Mouse (Mus musculus) CH12.LX (cell line): ENCODE measurements at regions not wholly inside any gene's neighbourhood (a gene's known extent, or its start where the extent isn't known, plus 50 kb on each side); places are given as distances from the start of the nearest gene placed in this dataset.

ENCODE experiments used
- DNase-seq: peaks from one replicate; pipeline ENCODE4 v3.0.0-alpha.2; 2013; ENCODE audit errors: extremely low read depth
- H3K27ac ChIP-seq: 2 replicates; pipeline ENCODE4 v1.5.1; 2012; ENCODE audit warnings: low read depth, mild to moderate bottlenecking, control low read depth, moderate library complexity; ENCODE audit not compliant: insufficient read depth
- H3K27me3 ChIP-seq: replicated peaks from 2 replicates; pipeline ENCODE3; 2012; ENCODE audit warnings: inconsistent platforms
- H3K36me3 ChIP-seq, 2 experiments: replicated peaks in 1 of 2; 2 replicates each; pipeline versions ENCODE3 to v1.6.1; 2012; ENCODE audit warnings: inconsistent platforms in 1 of 2, low read length in 1 of 2, mild to moderate bottlenecking in 1 of 2, mixed read lengths in 1 of 2, moderate library complexity in 1 of 2; ENCODE audit not compliant: control insufficient read depth in 1 of 2, insufficient read depth in 1 of 2
- H3K4me1 ChIP-seq, 2 experiments: 2 replicates each; pipeline ENCODE4 v1.6.1; 2012; ENCODE audit warnings: inconsistent platforms in 1 of 2, moderate library complexity in 1 of 2; ENCODE audit not compliant: insufficient read depth in 2 of 2, control insufficient read depth in 1 of 2
- H3K4me2 ChIP-seq: 2 replicates; pipeline ENCODE4 v1.6.1; 2012; ENCODE audit warnings: low read depth, mild to moderate bottlenecking, control low read depth; ENCODE audit not compliant: poor library complexity, insufficient read depth, severe bottlenecking
- H3K4me3 ChIP-seq, 3 experiments: fragments of 150-350 bp in 1 of 3; sonication (generic) in 1 of 3; replicated peaks in 1 of 3; 2 replicates each; pipeline versions ENCODE3 to v1.5.1; 2011 to 2012; ENCODE audit warnings: low read depth in 2 of 3, low read length in 2 of 3, mild to moderate bottlenecking in 2 of 3, moderate library complexity in 2 of 3, control low read depth in 1 of 3, improper control_type of control experiment in 1 of 3, inconsistent platforms in 1 of 3, mixed read lengths in 1 of 3; ENCODE audit not compliant: poor library complexity in 1 of 3
- H3K79me2 ChIP-seq: replicated peaks from 2 replicates; pipeline ENCODE4 v1.6.1; 2012; ENCODE audit warnings: mild to moderate bottlenecking, moderate library complexity; ENCODE audit not compliant: control insufficient read depth, poor library complexity, insufficient read depth, severe bottlenecking; ENCODE audit errors: extremely low read depth
- H3K9ac ChIP-seq: 2 replicates; pipeline ENCODE4 v1.6.1; 2012; ENCODE audit warnings: low read depth, mild to moderate bottlenecking, control low read depth, moderate library complexity; ENCODE audit not compliant: insufficient read depth
- H3K9me3 ChIP-seq: replicated peaks from 2 replicates; pipeline ENCODE3; 2012; ENCODE audit warnings: low read length, inconsistent platforms, mixed read lengths
- CHD1 ChIP-seq: IDR thresholded peaks from 2 replicates; pipeline ENCODE4 v1.6.1; 2012; ENCODE audit warnings: low read depth, low read length, improper control_type of control experiment, inconsistent platforms
- CHD2 ChIP-seq: IDR thresholded peaks from 2 replicates; pipeline ENCODE4 v1.6.1; 2011; ENCODE audit warnings: low read length, improper control_type of control experiment
- CTCF ChIP-seq, 2 experiments: IDR thresholded peaks in 1 of 2; conservative IDR thresholded peaks in 1 of 2; 2 replicates each; pipeline ENCODE4 v1.5.1; 2011 to 2012; ENCODE audit warnings: low read depth in 2 of 2, low read length in 2 of 2, improper control_type of control experiment in 1 of 2, inconsistent platforms in 1 of 2, mild to moderate bottlenecking in 1 of 2, moderate library complexity in 1 of 2
- E2F4 ChIP-seq: IDR thresholded peaks from 2 replicates; pipeline ENCODE4 v1.6.1; 2011; ENCODE audit warnings: low read depth, low read length, improper control_type of control experiment; ENCODE audit not compliant: insufficient replicate concordance
- ELF1 ChIP-seq: IDR thresholded peaks from 2 replicates; pipeline ENCODE4 v1.6.1; 2014; ENCODE audit warnings: low read depth, mild to moderate bottlenecking, inconsistent platforms, low read length, improper control_type of control experiment
- EP300 ChIP-seq: IDR thresholded peaks from 2 replicates; pipeline ENCODE4 v1.6.1; 2011; ENCODE audit warnings: low read length, improper control_type of control experiment
- HCFC1 ChIP-seq: IDR thresholded peaks from 2 replicates; pipeline ENCODE4 v1.6.1; 2012; ENCODE audit warnings: low read depth, mild to moderate bottlenecking, inconsistent platforms, low read length, improper control_type of control experiment
- JUN ChIP-seq: IDR thresholded peaks from 2 replicates; pipeline ENCODE4 v1.6.1; 2011; ENCODE audit warnings: low read depth, mild to moderate bottlenecking, low read length, improper control_type of control experiment, moderate library complexity; ENCODE audit not compliant: insufficient read depth
- JUND ChIP-seq: conservative IDR thresholded peaks from 2 replicates; pipeline ENCODE4 v1.6.1; 2011; ENCODE audit warnings: low read depth, low read length, improper control_type of control experiment
- KAT2A ChIP-seq: IDR thresholded peaks from 2 replicates; pipeline ENCODE4 v1.6.1; 2012; ENCODE audit warnings: low read length, improper control_type of control experiment, inconsistent platforms; ENCODE audit not compliant: insufficient replicate concordance
- MAX ChIP-seq: IDR thresholded peaks from 2 replicates; pipeline ENCODE4 v1.6.1; 2011; ENCODE audit warnings: low read length, improper control_type of control experiment
- MAZ ChIP-seq: IDR thresholded peaks from 2 replicates; pipeline ENCODE4 v1.6.1; 2012; ENCODE audit warnings: low read depth, mild to moderate bottlenecking, inconsistent platforms, low read length, improper control_type of control experiment, moderate library complexity
- MYC ChIP-seq: IDR thresholded peaks from 2 replicates; pipeline ENCODE4 v1.6.1; 2011; ENCODE audit warnings: low read depth, mild to moderate bottlenecking, improper control_type of control experiment, low read length
- NRF1 ChIP-seq: IDR thresholded peaks from 2 replicates; pipeline ENCODE4 v1.6.1; 2014; ENCODE audit warnings: low read depth, mild to moderate bottlenecking, inconsistent platforms, low read length, improper control_type of control experiment, moderate library complexity
- POLR2A ChIP-seq: IDR thresholded peaks from 2 replicates; pipeline ENCODE4 v1.6.1; 2011; ENCODE audit warnings: low read depth, mild to moderate bottlenecking, improper control_type of control experiment, low read length
- POLR2AphosphoS2 ChIP-seq: IDR thresholded peaks from 2 replicates; pipeline ENCODE4 v1.6.1; 2011; ENCODE audit warnings: low read depth, low read length, improper control_type of control experiment
- RAD21 ChIP-seq: IDR thresholded peaks from 2 replicates; pipeline ENCODE4 v1.6.1; 2011; ENCODE audit warnings: low read depth, mild to moderate bottlenecking, low read length, improper control_type of control experiment, moderate library complexity
- RCOR1 ChIP-seq: conservative IDR thresholded peaks from 2 replicates; pipeline ENCODE4 v1.6.1; 2012; ENCODE audit warnings: low read depth, mild to moderate bottlenecking, inconsistent platforms, low read length, improper control_type of control experiment
- SIN3A ChIP-seq: IDR thresholded peaks from 2 replicates; pipeline ENCODE4 v1.6.1; 2012; ENCODE audit warnings: low read length, improper control_type of control experiment, inconsistent platforms
- SMC3 ChIP-seq: IDR thresholded peaks from 2 replicates; pipeline ENCODE4 v1.6.1; 2011; ENCODE audit warnings: low read depth, low read length, improper control_type of control experiment
- USF1 ChIP-seq: IDR thresholded peaks from 2 replicates; pipeline ENCODE4 v1.6.1; 2014; ENCODE audit warnings: low read depth, mild to moderate bottlenecking, inconsistent platforms, low read length, improper control_type of control experiment
- USF2 ChIP-seq: conservative IDR thresholded peaks from 2 replicates; pipeline ENCODE4 v1.6.1; 2011; ENCODE audit warnings: low read depth, low read length, improper control_type of control experiment
- ZC3H11A ChIP-seq: IDR thresholded peaks from 2 replicates; pipeline ENCODE4 v1.6.1; 2012; ENCODE audit warnings: low read depth, mild to moderate bottlenecking, inconsistent platforms, low read length, improper control_type of control experiment
- ZKSCAN1 ChIP-seq: IDR thresholded peaks from 2 replicates; pipeline ENCODE4 v1.6.1; 2012; ENCODE audit warnings: low read depth, inconsistent platforms, low read length, improper control_type of control experiment, borderline replicate concordance
- ZMIZ1 ChIP-seq: IDR thresholded peaks from 2 replicates; pipeline ENCODE4 v1.6.1; 2012; ENCODE audit warnings: low read depth, mild to moderate bottlenecking, inconsistent platforms, low read length, improper control_type of control experiment
- ZNF384 ChIP-seq: IDR thresholded peaks from 2 replicates; pipeline ENCODE4 v1.6.1; 2012; ENCODE audit warnings: low read depth, low read length, improper control_type of control experiment, inconsistent platforms
- dilution Hi-C: fragments of 300-500 bp; cut with MboI; formaldehyde crosslinking; loops from 2 replicates; pipeline ENCODE4 v1.14.3; 2020; ENCODE audit warnings: low sequenced_read_pairs; ENCODE audit not compliant: extremely low pct_unique_long_range_greater_than_20kb, extremely low pct_ligation_motif_present
- in situ Hi-C: fragments of 300-500 bp; cut with MboI; formaldehyde crosslinking; loops from 3 replicates; pipeline ENCODE4 v1.14.3; 2019; ENCODE audit warnings: low sequenced_read_pairs, low pct_ligation_motif_present, low pct_unique_long_range_greater_than_20kb, mixed read lengths

DNA sequence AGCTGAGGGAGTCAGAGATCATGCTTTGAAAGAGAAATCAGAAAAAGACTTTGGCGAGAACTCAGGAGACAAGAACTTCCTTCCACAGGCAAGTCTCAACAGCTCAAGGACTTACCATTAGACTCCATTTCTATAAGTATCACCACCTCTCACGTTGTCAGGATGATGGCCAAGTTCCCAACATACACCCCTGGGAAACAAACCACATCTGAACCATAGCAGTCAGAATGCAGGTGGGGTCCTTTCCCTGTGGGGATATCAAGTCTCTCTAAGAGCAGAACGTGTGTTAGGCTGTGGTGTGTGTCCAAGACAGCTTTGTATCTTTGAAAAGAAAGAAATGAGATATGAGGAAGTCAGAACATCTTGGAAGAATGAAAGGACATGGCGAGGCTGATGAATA lies 118.6 kb downstream of the Nxnl2 start:
- no peaks in the 10 kb centered on the region for H3K79me2 ChIP-seq
- no peak overlapping the region for H3K27ac ChIP-seq
- DNase-seq, result no peak
- peaks cover 13% of the 10 kb centered on the region for H3K9me3 ChIP-seq
- TF ChIP-seq JUN (no peak), CTCF (conservative IDR thresholded peaks at IDR 0.05 in 1 of 2, IDR thresholded peaks at IDR 0.05 in 1 of 2; ENCODE audit: low read depth in 2 of 2, low read length in 2 of 2) (no peak), EP300 (no peak), CHD2 (no peak), HCFC1 (no peak), NRF1 (no peak), USF2 (no peak), RCOR1 (no peak), ZKSCAN1 (no peak), ZC3H11A (no peak), KAT2A (no peak), MAX (no peak), RAD21 (no peak)
- H3K4me1 ChIP-seq, result peaks cover 3 to 8% of the 10 kb centered on the region in 2 experiments; a peak in 3 of 4 replicates
- H3K27me3 ChIP-seq, result no peaks in the 10 kb centered on the region
- H3K4me2 ChIP-seq, result no peak overlapping the region
- no peak overlapping the region for H3K4me3 ChIP-seq
- H3K9ac ChIP-seq, result no peak overlapping the region
- no peaks in the 10 kb centered on the region for H3K36me3 ChIP-seq
- dilution Hi-C loops (no loop called here), in situ Hi-C loops (no loop called here)

DNA sequence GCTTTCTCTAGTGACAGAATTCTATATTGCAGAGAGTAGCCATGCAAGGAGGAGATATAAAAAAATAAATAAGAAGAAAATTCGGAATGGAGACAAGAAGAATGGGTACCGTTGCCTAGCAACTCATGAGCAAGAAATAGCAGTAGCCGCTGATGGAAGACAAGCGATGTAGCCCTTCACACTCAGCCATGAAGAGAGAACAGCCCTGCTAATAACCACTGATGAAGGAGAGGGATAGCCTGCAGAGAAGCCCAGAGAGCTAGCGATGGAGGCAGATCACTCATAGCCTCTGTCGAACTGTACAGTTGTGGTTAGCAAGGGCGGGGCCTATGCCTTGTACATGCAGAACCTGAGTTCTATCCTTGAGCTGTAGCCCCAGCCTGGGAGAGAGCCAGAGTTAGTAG lies 118.4 kb upstream of the S1pr3 start:
- no peaks in the 10 kb centered on the region for H3K79me2 ChIP-seq
- TF ChIP-seq USF1, result no peak
- TF ChIP-seq SIN3A, result no peak
- no peak for TF ChIP-seq ELF1
- TF ChIP-seq ZC3H11A, result no peak
- no peak for TF ChIP-seq SMC3
- TF ChIP-seq POLR2A, result no peak
- no peak for TF ChIP-seq ZKSCAN1
- TF ChIP-seq CHD2, result no peak
- no peak for TF ChIP-seq USF2
- TF ChIP-seq CHD1, result no peak
- TF ChIP-seq JUND, result no peak
- TF ChIP-seq POLR2AphosphoS2, result no peak
- TF ChIP-seq ZMIZ1, result no peak
- no peak for TF ChIP-seq ZNF384
- no peak for TF ChIP-seq E2F4
- no peak for TF ChIP-seq MYC
- no peak for TF ChIP-seq EP300
- TF ChIP-seq MAZ, result no peak
- TF ChIP-seq, all 38 proteins: peak for 0
- in situ Hi-C loops, result no loop called here
- DNase-seq, result no peak
- no peaks in the 10 kb centered on the region for H3K27me3 ChIP-seq
- peaks cover 3 to 8% of the 10 kb centered on the region in 2 experiments; a peak in 3 of 4 replicates for H3K4me1 ChIP-seq
- H3K27ac ChIP-seq, result no peak overlapping the region
- dilution Hi-C loops, result no loop called here
- H3K4me3 ChIP-seq, result no peak overlapping the region
- no peak overlapping the region for H3K9ac ChIP-seq
- peaks cover 8% of the 10 kb centered on the region for H3K9me3 ChIP-seq
- no peak overlapping the region for H3K4me2 ChIP-seq
- H3K36me3 ChIP-seq, result no peaks in the 10 kb centered on the region
